Mouse (Mus musculus): ENCODE results near the gene A2ml1. TPM values are rescaled to one million over a fixed set of nuclear protein-coding genes. Genes with fewer than 3 reads are reported as not detected.

Gene A2ml1
- polyA plus RNA-seq, 1 experiment from 2014 or later: not detected

GRCm38 (mm10) chr6:128491916-128492315, 89.5 kb downstream of the A2ml1 start:
- no peak for DNase-seq (ENCODE audit: extremely low spot score, low spot score)
- Histone ChIP-seq H3K4me3 (no peak overlapping the region), H3K9me3 (no peaks in the 10 kb centered on the region), H3K27ac (no peak overlapping the region), H3K36me3 (replicated peaks) (no peaks in the 10 kb centered on the region), H3K4me1 (no peaks in the 10 kb centered on the region), H3K27me3 (ENCODE audit: poor library complexity, severe bottlenecking) (no peaks in the 10 kb centered on the region)
- 89% methylated on average over 4 of the region's 4 CpGs for WGBS

GRCm38 (mm10) chr6:128490141-128490540, 91.3 kb downstream of the A2ml1 start:
- 93% methylated on average over 10 of the region's 10 CpGs for WGBS
- Histone ChIP-seq H3K9me3 (no peaks in the 10 kb centered on the region), H3K27me3 (ENCODE audit: poor library complexity, severe bottlenecking) (no peaks in the 10 kb centered on the region), H3K27ac (no peak overlapping the region), H3K4me1 (no peaks in the 10 kb centered on the region), H3K4me3 (no peak overlapping the region), H3K36me3 (replicated peaks) (no peaks in the 10 kb centered on the region)
- no peak for DNase-seq (ENCODE audit: extremely low spot score, low spot score)

Other genes with a start within 250 kb of the A2ml1 start
- 20.0 and 21.6 TPM in 2 replicates for gene Tulp3, start 225.8 kb downstream of the A2ml1 start, polyA plus RNA-seq (2016; fragmentation: Nextera tagmentation; extraction: Ambion mirVana)
- gene Rhno1, start 218.7 kb downstream of the A2ml1 start, polyA plus RNA-seq (2016; fragmentation: Nextera tagmentation; extraction: Ambion mirVana): 192 and 194 TPM in 2 replicates
- 77.0 and 78.9 TPM in 2 replicates for gene Foxm1, start 218.6 kb downstream of the A2ml1 start, polyA plus RNA-seq (2016; fragmentation: Nextera tagmentation; extraction: Ambion mirVana)
- 0.44 and 0.71 TPM in 2 replicates for gene Tex52, start 206.2 kb downstream of the A2ml1 start, polyA plus RNA-seq (2016; fragmentation: Nextera tagmentation; extraction: Ambion mirVana)
- gene Gm44596, start 206.1 kb downstream of the A2ml1 start, polyA plus RNA-seq (2016; fragmentation: Nextera tagmentation; extraction: Ambion mirVana): not detected in 2 replicates
- 2.3 and 2.9 TPM in 2 replicates for gene Nrip2, start 182.3 kb downstream of the A2ml1 start, polyA plus RNA-seq (2016; fragmentation: Nextera tagmentation; extraction: Ambion mirVana)
- gene Itfg2, start 156.7 kb downstream of the A2ml1 start, polyA plus RNA-seq (2016; fragmentation: Nextera tagmentation; extraction: Ambion mirVana): 40.0 and 41.5 TPM in 2 replicates
- 821 and 862 TPM in 2 replicates for gene Fkbp4, start 142.9 kb downstream of the A2ml1 start, polyA plus RNA-seq (2016; fragmentation: Nextera tagmentation; extraction: Ambion mirVana)
- gene Pzp, start 54.9 kb downstream of the A2ml1 start, polyA plus RNA-seq (2016; fragmentation: Nextera tagmentation; extraction: Ambion mirVana): not detected in 2 replicates
- gene Klrb1a, start 41.9 kb upstream of the A2ml1 start, polyA plus RNA-seq (2016; fragmentation: Nextera tagmentation; extraction: Ambion mirVana): not detected in 2 replicates
- gene Clec2h, start 80.8 kb upstream of the A2ml1 start, polyA plus RNA-seq (2016; fragmentation: Nextera tagmentation; extraction: Ambion mirVana): not detected in 2 replicates
- gene Klrb1, start 141.5 kb upstream of the A2ml1 start, polyA plus RNA-seq (2016; fragmentation: Nextera tagmentation; extraction: Ambion mirVana): not detected in 2 replicates
- not detected in 2 replicates for gene Klrb1c, start 207.6 kb upstream of the A2ml1 start, polyA plus RNA-seq (2016; fragmentation: Nextera tagmentation; extraction: Ambion mirVana)
- gene Gm44511, start 244.7 kb upstream of the A2ml1 start, polyA plus RNA-seq (2016; fragmentation: Nextera tagmentation; extraction: Ambion mirVana): not detected in 2 replicates
- gene Klrb1b, start 244.7 kb upstream of the A2ml1 start, polyA plus RNA-seq (2016; fragmentation: Nextera tagmentation; extraction: Ambion mirVana): not detected in 2 replicates

Measured in forebrain, embryonic 10.5 days (tissue).